Mouse (Mus musculus) neural tube, embryonic 13.5 days (tissue): ENCODE results near the gene Tmem43. TPM values are rescaled to one million over a fixed set of nuclear protein-coding genes. Genes with fewer than 3 reads are reported as not detected.

Experiments
- ATAC-seq: fragments of 200-750 bp; cut with Nextera tagmentation; 2 replicates; pipeline ENCODE4 v1.8.0; 2017; ENCODE audit warnings: low read depth, mild to moderate bottlenecking, moderate TSS enrichment, moderate library complexity
- H3K27ac ChIP-seq: fragments of 300-500 bp; sonication (generic); replicated peaks from 2 replicates; pipeline ENCODE4 v1.5.1; 2015; ENCODE audit warnings: moderate library complexity, mild to moderate bottlenecking, inconsistent platforms
- H3K27me3 ChIP-seq: fragments of 300-500 bp; sonication (generic); 2 replicates; pipeline ENCODE4 v1.6.1; 2015; ENCODE audit warnings: mild to moderate bottlenecking, inconsistent platforms
- H3K36me3 ChIP-seq: fragments of 300-500 bp; sonication (generic); 2 replicates; pipeline ENCODE4 v1.6.1; 2015; ENCODE audit warnings: mild to moderate bottlenecking, inconsistent platforms
- H3K4me1 ChIP-seq: fragments of 300-500 bp; sonication (generic); replicated peaks from 2 replicates; pipeline ENCODE4 v1.6.1; 2015; ENCODE audit warnings: inconsistent platforms
- H3K4me2 ChIP-seq: fragments of 300-500 bp; sonication (generic); 2 replicates; pipeline ENCODE4 v1.6.1; 2015; ENCODE audit warnings: inconsistent platforms, mild to moderate bottlenecking, moderate library complexity
- H3K4me3 ChIP-seq: fragments of 300-500 bp; sonication (generic); 2 replicates; pipeline ENCODE4 v1.5.1; 2015; ENCODE audit warnings: mild to moderate bottlenecking, inconsistent platforms
- H3K9ac ChIP-seq: fragments of 300-500 bp; sonication (generic); 2 replicates; pipeline ENCODE4 v1.6.1; 2015; ENCODE audit warnings: moderate library complexity, mild to moderate bottlenecking, inconsistent platforms
- H3K9me3 ChIP-seq: fragments of 300-500 bp; sonication (generic); 2 replicates; pipeline ENCODE4 v1.6.1; 2016; ENCODE audit warnings: inconsistent platforms
- WGBS: fragments of 180-500 bp; shearing (Covaris S2); methylation state at CpG from one replicate; pipeline ENCODE4 v1.1.7; 2015; 5-methylcytosine and 5-hydroxymethylcytosine counted together
- polyA plus RNA-seq: library from polyadenylated mRNA; unstranded; fragments of >200 nt; fragmentation: Nextera tagmentation; extraction: Ambion mirVana; gene quantifications from 2 replicates; pipeline ENCODE4 v1.2.1, GENCODE M21; 2015

Gene Tmem43
- 39.5 and 42.3 TPM in 2 replicates for polyA plus RNA-seq

DNA sequence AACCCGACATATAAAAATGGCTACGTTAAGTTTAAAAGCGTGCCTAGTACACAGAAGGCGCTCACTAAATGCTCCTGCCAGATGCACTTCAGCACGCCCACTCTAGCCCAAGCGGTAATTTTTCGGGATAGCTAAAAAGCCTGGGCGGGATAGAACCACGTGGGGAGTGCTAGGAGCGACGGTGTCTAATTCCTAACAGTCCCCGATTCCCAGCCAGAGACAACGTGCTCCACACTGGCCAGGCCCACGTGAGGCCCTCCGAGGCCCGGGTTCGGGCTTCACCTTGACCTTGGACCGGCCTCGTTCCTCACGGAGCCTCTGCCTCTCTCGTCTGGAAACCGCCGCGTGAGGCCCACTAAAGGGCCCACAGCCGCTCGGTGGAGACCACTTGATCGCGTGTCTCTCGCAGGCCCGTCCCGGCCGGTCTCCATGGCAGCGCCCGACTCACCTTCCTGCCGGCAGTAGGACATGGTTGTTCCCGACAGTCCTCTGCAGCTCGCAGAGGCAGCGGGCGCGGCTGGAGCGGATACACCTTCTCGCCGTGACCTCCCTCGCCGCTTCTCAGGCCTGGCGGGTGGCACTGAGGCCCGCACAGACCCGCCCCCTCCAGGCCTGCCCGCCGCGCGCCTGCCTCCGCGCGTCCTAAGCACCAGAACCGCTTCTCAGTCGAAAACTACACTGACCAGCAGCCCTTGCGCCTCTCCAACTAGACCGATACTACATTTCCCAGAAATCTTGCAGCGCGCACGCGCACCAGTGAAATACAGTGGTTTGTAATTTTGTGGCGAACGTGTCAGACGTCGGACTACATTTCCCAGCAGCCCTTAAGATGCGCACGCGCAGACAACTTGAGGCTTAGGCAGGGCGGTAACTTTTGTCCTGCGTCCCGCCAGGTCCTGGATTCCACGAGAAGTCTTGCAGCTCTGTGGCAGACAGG, at the start of gene Tmem43, which contains the start of gene Chchd4:
TSS of gene Tmem43 (plus strand) at position 836 of the 937 bp plus-strand sequence.
TSS of gene Chchd4 (minus strand) at position 679 of the 937 bp plus-strand sequence.
- Histone ChIP-seq H3K4me1 (peaks cover 31% of the 10 kb centered on the region), H3K9me3 (no peaks in the 10 kb centered on the region), H3K36me3 (peaks cover 20% of the 10 kb centered on the region), H3K27ac (peak within 1 kb of the TSS; percentile 67), H3K4me2 (peak within 1 kb of the TSS; percentile 87), H3K4me3 (peak within 1 kb of the TSS; percentile 74), H3K27me3 (no peaks in the 10 kb centered on the region), H3K9ac (peak within 1 kb of the TSS; percentile 81)
- peak; percentile 96 for ATAC-seq
- under 1% methylated on average over 74 of the region's 74 CpGs for WGBS

DNA sequence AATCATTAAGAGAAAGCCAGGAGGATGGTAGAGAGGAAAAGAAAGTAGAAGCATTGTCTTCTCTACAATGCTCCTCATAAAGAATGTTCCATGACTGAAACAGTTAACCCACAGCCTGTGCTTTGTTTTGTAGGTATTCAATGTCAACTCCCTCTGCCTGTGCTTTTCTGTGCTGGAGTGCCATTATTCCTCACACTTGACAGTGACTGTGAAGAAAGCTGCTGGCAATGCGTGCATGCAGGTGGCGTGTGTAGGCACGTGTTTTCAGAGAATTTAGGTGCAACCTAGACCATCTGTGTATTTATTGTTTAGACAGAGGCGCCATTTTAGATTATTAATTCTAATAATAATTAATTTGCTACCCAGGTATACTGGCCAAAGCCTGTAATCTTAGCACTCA, 49.4 kb upstream of the Tmem43 start:
- Histone ChIP-seq H3K4me1 (no peaks in the 10 kb centered on the region; the same call in 1 of the 2 replicates), H3K4me3 (no peak overlapping the region), H3K9me3 (no peaks in the 10 kb centered on the region), H3K4me2 (no peak overlapping the region), H3K9ac (no peak overlapping the region), H3K36me3 (no peaks in the 10 kb centered on the region), H3K27me3 (peaks cover 15% of the 10 kb centered on the region; the same call in 1 of the 2 replicates), H3K27ac (no peak overlapping the region)
- ATAC-seq, result no peak
- WGBS, result 34% methylated on average over 4 of the region's 4 CpGs

GRCm38 (mm10) chr6:91440474-91441144, 32.9 kb upstream of the Tmem43 start:
- Histone ChIP-seq H3K27me3 (peaks cover 30% of the 10 kb centered on the region), H3K4me2 (peak overlapping the region; percentile 96), H3K9me3 (no peaks in the 10 kb centered on the region), H3K4me3 (peak overlapping the region; percentile 62), H3K9ac (peak overlapping the region; percentile 82), H3K4me1 (peaks cover 12% of the 10 kb centered on the region), H3K36me3 (no peaks in the 10 kb centered on the region), H3K27ac (peak overlapping the region; percentile 73)
- ATAC-seq, result peak; percentile 94
- 2% methylated on average over 30 of the region's 30 CpGs for WGBS

DNA sequence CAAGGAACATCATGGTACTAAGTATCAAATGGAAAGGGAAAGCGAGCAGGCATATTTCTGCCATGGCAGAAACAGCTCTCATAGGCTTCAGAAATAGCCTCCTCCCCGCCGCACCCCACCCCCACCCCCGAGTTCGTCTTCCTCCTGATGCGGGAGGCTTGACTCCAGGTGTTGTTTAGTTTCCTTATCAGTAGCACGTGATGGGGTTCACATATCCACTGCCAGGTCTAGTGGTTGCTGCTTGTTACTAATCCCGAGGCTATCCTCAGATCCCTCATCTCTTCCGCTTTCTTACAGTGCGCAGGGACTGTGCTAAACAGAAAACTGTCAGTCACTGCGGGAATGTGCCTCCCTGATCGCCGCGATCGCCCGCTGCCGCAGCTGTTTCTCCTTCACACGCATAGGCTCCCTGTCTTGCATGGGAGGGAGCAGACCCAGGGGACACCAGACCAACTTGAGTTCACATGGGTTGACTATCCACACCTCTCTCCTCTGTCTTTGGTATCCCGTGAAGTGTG, 32.3 kb upstream of the Tmem43 start:
- Histone ChIP-seq H3K27me3 (peaks cover 24% of the 10 kb centered on the region), H3K9me3 (no peaks in the 10 kb centered on the region), H3K36me3 (no peaks in the 10 kb centered on the region), H3K27ac (peak overlapping the region; percentile 72), H3K4me2 (peak overlapping the region; percentile 96), H3K4me3 (peak overlapping the region; percentile 62), H3K4me1 (peaks cover 12% of the 10 kb centered on the region), H3K9ac (peak overlapping the region; percentile 82)
- peak; percentile 68 for ATAC-seq
- WGBS, result 8% methylated on average over 19 of the region's 19 CpGs

- peaks cover 14% of the 10 kb centered on the region for H3K27me3 ChIP-seq
- H3K36me3 ChIP-seq, result no peaks in the 10 kb centered on the region
- H3K9me3 ChIP-seq, result no peaks in the 10 kb centered on the region
- H3K4me3 ChIP-seq, result no peak overlapping the region
- WGBS, result 64% methylated on average over 3 of the region's 3 CpGs
- peaks cover 10% of the 10 kb centered on the region for H3K4me1 ChIP-seq
- no peak overlapping the region for H3K4me2 ChIP-seq
- H3K9ac ChIP-seq, result no peak overlapping the region
- no peak overlapping the region for H3K27ac ChIP-seq
- no peak for ATAC-seq
These were observed 28.2 kb upstream of the Tmem43 start for GRCm38 (mm10) chr6:91445316-91445715.

DNA sequence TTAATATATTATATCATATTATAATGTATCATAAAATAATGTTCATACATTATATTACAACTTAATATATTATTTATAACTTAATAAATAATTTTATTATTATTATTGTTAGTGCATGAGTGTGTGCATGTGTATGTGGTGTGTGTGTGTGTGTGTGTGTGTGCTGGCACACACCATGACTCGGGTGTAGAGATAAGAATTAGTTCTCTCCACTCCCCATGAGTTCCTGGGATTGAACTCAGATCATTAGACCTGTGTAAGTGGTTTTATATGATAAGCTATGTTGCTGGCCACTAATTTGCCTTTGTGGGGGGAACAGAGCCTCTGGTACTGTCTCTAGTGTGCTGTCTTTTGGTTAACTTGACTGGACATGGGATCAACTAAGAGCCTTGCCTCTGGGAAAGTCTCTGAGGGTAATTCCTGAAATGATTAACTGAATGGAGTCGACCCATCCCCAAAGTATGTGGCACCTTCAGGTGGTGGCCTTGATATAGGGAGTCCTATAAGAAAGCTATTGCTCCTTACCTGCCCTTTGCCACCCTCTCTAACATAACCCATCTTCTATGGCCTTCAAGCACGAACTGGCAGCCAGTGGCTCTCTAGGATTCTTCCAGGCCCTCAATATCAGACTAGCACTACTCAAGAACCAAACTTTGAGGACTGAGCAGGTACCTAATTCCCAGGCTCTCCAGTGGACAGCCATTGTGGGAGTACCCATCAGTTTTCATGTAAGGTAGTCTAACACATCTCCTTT, 23.9 kb upstream of the Tmem43 start:
- Histone ChIP-seq H3K9ac (no peak overlapping the region), H3K36me3 (no peaks in the 10 kb centered on the region), H3K4me2 (no peak overlapping the region), H3K27me3 (peaks cover 14% of the 10 kb centered on the region), H3K9me3 (no peaks in the 10 kb centered on the region), H3K27ac (no peak overlapping the region), H3K4me1 (no peaks in the 10 kb centered on the region), H3K4me3 (no peak overlapping the region)
- no peak for ATAC-seq
- 62% methylated on average over 3 of the region's 3 CpGs for WGBS

DNA sequence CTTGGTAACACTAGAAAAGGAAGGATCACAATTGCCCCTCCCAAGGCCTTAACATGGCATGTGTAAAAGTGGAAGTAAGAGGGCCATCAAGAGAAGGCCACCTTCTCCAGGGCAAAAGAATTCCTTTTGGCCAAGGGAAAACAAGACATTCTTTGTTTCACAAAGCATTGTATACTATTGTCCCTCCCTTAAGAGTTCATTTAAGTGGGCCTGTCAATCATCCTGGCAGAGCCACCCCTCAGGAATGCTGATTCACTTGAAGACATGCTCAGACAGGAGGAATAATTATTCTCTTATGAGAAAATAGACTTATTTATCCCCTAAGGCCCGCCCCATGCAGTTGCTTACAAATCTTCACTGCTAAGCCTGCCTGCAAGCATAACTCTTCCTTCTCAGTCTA, 21.4 kb upstream of the Tmem43 start:
- no peaks in the 10 kb centered on the region for H3K4me1 ChIP-seq
- H3K9ac ChIP-seq, result no peak overlapping the region
- no peak overlapping the region for H3K4me3 ChIP-seq
- no peak overlapping the region for H3K4me2 ChIP-seq
- no peak overlapping the region for H3K27ac ChIP-seq
- ATAC-seq, result no peak
- no peaks in the 10 kb centered on the region for H3K36me3 ChIP-seq
- no peaks in the 10 kb centered on the region for H3K9me3 ChIP-seq
- H3K27me3 ChIP-seq, result peaks cover 14% of the 10 kb centered on the region
- 67% methylated on average over 1 of the region's 1 CpGs for WGBS

DNA sequence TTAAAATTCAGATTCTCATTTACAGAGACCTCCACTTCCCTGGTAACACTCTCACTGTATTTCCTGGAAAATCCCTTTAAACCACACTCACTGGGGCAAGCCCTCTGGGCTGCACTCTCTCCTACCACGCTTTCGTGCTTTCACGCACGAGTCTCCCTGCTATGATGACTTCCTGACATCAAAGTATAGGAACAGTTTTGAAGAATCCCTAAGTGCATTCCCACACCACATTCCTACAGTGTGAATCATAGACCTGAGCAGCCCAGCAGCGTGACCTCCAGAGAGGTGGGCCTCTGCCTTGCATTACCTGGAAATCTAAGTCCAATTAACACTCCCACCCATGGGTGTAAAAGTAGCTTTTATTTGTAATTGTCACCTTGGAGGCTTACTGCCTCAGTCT, 19.0 kb upstream of the Tmem43 start:
- H3K4me2 ChIP-seq, result no peak overlapping the region
- H3K27me3 ChIP-seq, result peaks cover 5% of the 10 kb centered on the region; the same call in 1 of the 2 replicates
- no peaks in the 10 kb centered on the region for H3K4me1 ChIP-seq
- no peak overlapping the region for H3K27ac ChIP-seq
- no peak for ATAC-seq
- WGBS, result 76% methylated on average over 5 of the region's 5 CpGs
- no peaks in the 10 kb centered on the region for H3K36me3 ChIP-seq
- no peaks in the 10 kb centered on the region for H3K9me3 ChIP-seq
- no peak overlapping the region for H3K4me3 ChIP-seq
- no peak overlapping the region for H3K9ac ChIP-seq

DNA sequence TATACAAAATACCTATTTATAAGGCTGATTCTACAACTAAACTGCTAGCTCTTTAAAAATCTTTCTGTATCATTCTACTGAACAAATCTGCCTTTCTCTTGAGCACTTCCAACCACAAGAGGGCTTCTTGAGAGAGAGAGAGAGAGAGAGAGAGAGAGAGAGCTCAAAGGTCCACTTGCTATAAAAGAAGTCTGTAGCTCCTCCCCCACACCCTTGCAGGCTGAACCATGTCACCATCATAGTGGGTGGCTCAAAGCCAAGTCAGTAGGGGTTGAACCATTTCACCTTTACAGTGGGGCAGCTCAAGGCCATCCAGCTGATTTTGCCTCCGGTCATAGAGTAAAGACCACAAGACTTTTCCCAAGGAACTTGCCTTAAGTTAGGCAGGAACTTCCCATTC, 14.0 kb upstream of the Tmem43 start:
- Histone ChIP-seq H3K36me3 (peaks cover 19% of the 10 kb centered on the region), H3K4me3 (no peak overlapping the region), H3K4me1 (no peaks in the 10 kb centered on the region), H3K9ac (no peak overlapping the region), H3K4me2 (no peak overlapping the region), H3K9me3 (no peaks in the 10 kb centered on the region), H3K27ac (no peak overlapping the region), H3K27me3 (no peaks in the 10 kb centered on the region)
- WGBS, result 80% methylated on average over 1 of the region's 1 CpGs
- no peak for ATAC-seq

GRCm38 (mm10) chr6:91465756-91466155, 7.7 kb upstream of the Tmem43 start:
- H3K36me3 ChIP-seq, result peaks cover 53% of the 10 kb centered on the region
- H3K27ac ChIP-seq, result no peak overlapping the region
- no peaks in the 10 kb centered on the region for H3K9me3 ChIP-seq
- no peaks in the 10 kb centered on the region for H3K27me3 ChIP-seq
- H3K9ac ChIP-seq, result no peak overlapping the region
- no peak overlapping the region for H3K4me3 ChIP-seq
- H3K4me2 ChIP-seq, result no peak overlapping the region
- 90% methylated on average over 2 of the region's 2 CpGs for WGBS
- H3K4me1 ChIP-seq, result no peaks in the 10 kb centered on the region; the same call in 1 of the 2 replicates
- ATAC-seq, result no peak

DNA sequence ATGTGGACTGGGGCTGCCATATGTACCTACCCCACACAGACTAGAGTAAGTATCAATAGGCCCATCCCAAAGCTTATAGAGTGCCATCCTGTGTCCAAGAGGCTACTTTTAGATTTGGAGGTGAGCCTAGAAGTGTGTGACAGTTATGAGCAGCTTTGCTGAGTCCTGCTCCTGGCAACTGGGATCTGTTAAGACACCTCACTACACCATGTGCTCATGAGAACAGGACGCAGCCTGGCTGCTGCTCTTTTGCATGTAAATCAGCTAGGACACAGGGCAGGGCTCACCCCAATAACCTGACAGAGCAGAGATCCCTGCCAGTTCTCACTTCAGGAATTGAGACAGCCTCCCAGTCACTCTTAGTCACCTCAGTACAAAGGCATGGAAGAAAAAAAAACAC, 6.4 kb upstream of the Tmem43 start:
- no peaks in the 10 kb centered on the region for H3K27me3 ChIP-seq
- no peak overlapping the region for H3K4me2 ChIP-seq
- no peaks in the 10 kb centered on the region for H3K9me3 ChIP-seq
- no peak overlapping the region for H3K9ac ChIP-seq
- peaks cover 6% of the 10 kb centered on the region for H3K4me1 ChIP-seq
- no peak for ATAC-seq
- no peak overlapping the region for H3K27ac ChIP-seq
- H3K36me3 ChIP-seq, result peaks cover 53% of the 10 kb centered on the region
- no peak overlapping the region for H3K4me3 ChIP-seq
- WGBS, result 92% methylated on average over 1 of the region's 1 CpGs
